Mouse (Mus musculus) embryonic fibroblast, embryonic 13.5 days (primary cell): Measurements from ENCODE around the gene Wnt4. TPM values are rescaled to one million over a fixed set of nuclear protein-coding genes. Genes with fewer than 3 reads are reported as not detected.

ENCODE experiments used
- H3K27ac ChIP-seq: 2 replicates; pipeline ENCODE4 v1.5.1; 2012; ENCODE audit warnings: low read length, control low read depth, inconsistent platforms; ENCODE audit not compliant: insufficient read depth
- H3K4me1 ChIP-seq: 2 replicates; pipeline ENCODE4 v1.6.1; 2011; ENCODE audit warnings: low read length; ENCODE audit not compliant: control insufficient read depth, insufficient read depth
- H3K4me3 ChIP-seq: 2 replicates; pipeline ENCODE4 v1.5.1; 2011; ENCODE audit warnings: mild to moderate bottlenecking, control low read depth, low read length; ENCODE audit not compliant: insufficient read depth
- CTCF ChIP-seq: IDR thresholded peaks from 2 replicates; pipeline ENCODE4 v1.5.1; 2011; ENCODE audit warnings: mild to moderate bottlenecking, control low read depth, low read length, moderate library complexity, borderline replicate concordance; ENCODE audit not compliant: insufficient read depth
- POLR2A ChIP-seq: IDR thresholded peaks from 2 replicates; pipeline ENCODE4 v1.6.1; 2011; ENCODE audit warnings: low read depth, mild to moderate bottlenecking, control low read depth, low read length, moderate library complexity
- polyA plus RNA-seq: library from polyadenylated mRNA; stranded (reverse); fragments of >200 nt; gene quantifications from 2 replicates; pipeline ENCODE4 v1.2.4, GENCODE M21; 2011; ENCODE audit warnings: low read depth; ENCODE audit not compliant: missing spikeins, insufficient read length

Wnt4 gene
- polyA plus RNA-seq, 1 experiment: 4.7 TPM

DNA sequence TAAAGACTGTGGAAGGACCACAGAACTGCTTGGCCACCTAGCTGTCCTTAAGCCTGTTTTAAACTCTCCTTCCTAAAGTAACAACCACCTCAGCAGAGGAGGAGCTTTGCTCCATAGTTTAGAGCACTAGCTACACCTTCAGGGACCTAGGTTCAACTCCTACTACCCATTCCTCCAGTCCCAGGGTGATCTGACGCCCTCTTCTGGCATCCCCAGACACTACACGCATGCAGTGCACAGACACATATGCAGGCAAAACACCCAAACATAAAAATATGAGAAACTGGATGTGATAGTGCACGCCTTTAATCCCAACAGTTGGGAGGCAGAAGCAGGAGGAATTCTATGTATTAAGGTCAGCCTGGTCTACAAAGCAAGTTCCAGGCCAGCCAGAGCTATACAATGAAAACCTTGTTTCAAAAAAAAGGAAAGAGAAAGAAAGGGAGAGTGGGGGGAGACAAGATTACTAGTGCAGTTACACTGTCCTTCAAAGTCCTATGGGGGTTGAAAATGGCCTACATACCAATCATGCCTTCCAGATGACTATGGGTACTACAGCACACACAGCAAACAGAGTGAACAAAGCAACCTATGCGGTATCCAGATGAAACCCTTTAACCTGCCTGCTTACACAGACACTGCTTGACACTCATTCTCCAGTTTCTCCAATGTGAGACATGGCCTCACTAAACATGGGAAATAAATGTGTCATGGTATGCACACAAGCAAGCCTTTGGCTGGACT lies 38.9 kb downstream of the Wnt4 start:
- Histone ChIP-seq H3K4me3 (no peak overlapping the region), H3K27ac (peak overlapping the region; percentile 14; the same call in 1 of the 2 replicates), H3K4me1 (peaks cover 17% of the 10 kb centered on the region)
- peak; percentile 7; the same call in 1 of the 2 replicates for TF ChIP-seq CTCF
- TF ChIP-seq POLR2A: no peak

- Histone ChIP-seq H3K27ac (peak overlapping the region; percentile 41), H3K4me1 (peaks cover 6% of the 10 kb centered on the region), H3K4me3 (no peak overlapping the region)
- no peak for TF ChIP-seq CTCF
- no peak for TF ChIP-seq POLR2A
These were observed 47.6 kb downstream of the Wnt4 start for GRCm38 (mm10) chr4:137324926-137325325.

DNA sequence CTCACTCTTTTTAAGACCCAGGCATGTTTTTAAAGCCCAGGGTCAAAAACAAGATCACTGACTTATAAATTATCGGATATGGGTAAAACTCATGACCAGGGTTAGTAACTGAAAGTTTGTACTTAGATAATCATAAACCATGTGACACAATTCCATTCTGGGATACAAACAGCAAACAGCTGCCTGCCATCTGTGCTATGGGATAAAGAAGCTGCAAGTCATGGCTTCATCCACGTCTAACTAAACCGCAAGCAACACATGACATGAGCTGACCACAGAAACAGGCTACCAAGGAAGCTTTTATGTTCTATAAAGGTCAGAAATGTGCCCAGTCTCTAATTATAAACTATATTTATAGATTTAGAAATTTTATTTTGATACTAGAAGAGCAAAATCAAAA lies 49.2 kb downstream of the Wnt4 start:
- Histone ChIP-seq H3K4me3 (no peak overlapping the region), H3K27ac (no peak overlapping the region)
- TF ChIP-seq POLR2A: no peak
- TF ChIP-seq CTCF: no peak

GRCm38 (mm10) chr4:137332051-137332450 lies 54.8 kb downstream of the Wnt4 start:
- TF ChIP-seq CTCF (no peak), POLR2A (no peak)
- Histone ChIP-seq H3K4me3 (no peak overlapping the region), H3K27ac (no peak overlapping the region), H3K4me1 (peaks cover 7% of the 10 kb centered on the region)

More for the DNA sequence above, 49.2 kb downstream of the Wnt4 start:
- H3K4me1 ChIP-seq: peaks cover 6% of the 10 kb centered on the region

DNA sequence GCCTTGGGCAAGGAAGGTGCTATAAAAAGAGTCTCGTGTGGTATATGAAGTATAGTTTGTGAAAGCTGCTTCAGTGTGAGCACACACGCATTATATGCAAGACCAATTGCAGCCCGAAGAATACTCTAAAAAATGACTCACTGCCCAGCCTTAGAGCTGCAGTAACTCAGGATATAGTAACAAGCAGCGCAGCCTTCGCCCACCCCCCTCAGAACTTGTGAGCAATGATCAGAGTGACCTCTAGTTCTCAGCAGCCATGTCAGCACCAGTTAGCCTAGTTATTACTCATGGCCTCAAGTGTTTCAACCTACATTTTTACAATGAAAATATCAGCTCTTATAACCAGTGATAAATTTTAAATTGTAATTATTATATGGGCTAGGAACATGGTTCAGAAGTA lies 59.2 kb downstream of the Wnt4 start:
- Histone ChIP-seq H3K4me1 (peaks cover 24% of the 10 kb centered on the region), H3K27ac (no peak overlapping the region), H3K4me3 (no peak overlapping the region)
- TF ChIP-seq CTCF (no peak), POLR2A (no peak)

- H3K4me3 ChIP-seq: no peak overlapping the region
- TF ChIP-seq CTCF: no peak
- TF ChIP-seq POLR2A: no peak
- H3K27ac ChIP-seq: no peak overlapping the region; the same call in 1 of the 2 replicates
- H3K4me1 ChIP-seq: peaks cover 30% of the 10 kb centered on the region
These were observed 62.1 kb downstream of the Wnt4 start for GRCm38 (mm10) chr4:137339415-137339814.

DNA sequence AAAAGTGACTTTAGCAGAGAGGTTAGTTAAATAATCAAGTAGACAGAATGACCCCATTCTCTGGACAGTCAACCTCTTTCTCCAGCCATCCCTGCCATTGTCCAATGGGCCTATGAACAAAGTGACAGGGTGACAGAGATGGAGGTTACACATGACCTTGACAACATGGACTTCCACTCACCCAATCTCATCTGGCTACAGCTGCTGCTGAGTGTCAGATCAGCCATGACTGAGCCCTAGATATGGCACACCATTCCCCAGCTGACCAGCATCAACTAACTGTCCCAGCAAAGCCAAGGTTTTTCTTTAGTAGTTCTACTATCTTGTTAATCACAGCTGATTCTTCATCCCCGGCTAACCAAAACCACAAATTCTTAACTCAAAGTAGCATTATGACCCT lies 65.5 kb downstream of the Wnt4 start:
- Histone ChIP-seq H3K4me1 (peaks cover 30% of the 10 kb centered on the region), H3K4me3 (no peak overlapping the region), H3K27ac (no peak overlapping the region)
- TF ChIP-seq CTCF (no peak), POLR2A (no peak)

GRCm38 (mm10) chr4:137345112-137345511 lies 67.8 kb downstream of the Wnt4 start:
- TF ChIP-seq POLR2A (no peak), CTCF (no peak)
- Histone ChIP-seq H3K4me1 (peaks cover 23% of the 10 kb centered on the region), H3K4me3 (no peak overlapping the region), H3K27ac (peak overlapping the region; percentile 93)

GRCm38 (mm10) chr4:137345790-137346189 lies 68.5 kb downstream of the Wnt4 start:
- Histone ChIP-seq H3K27ac (peak overlapping the region; percentile 78), H3K4me3 (no peak overlapping the region), H3K4me1 (peaks cover 16% of the 10 kb centered on the region)
- no peak for TF ChIP-seq POLR2A
- TF ChIP-seq CTCF: no peak

Other genes starting within 250 kb of the Wnt4 start
- 4.5 and 4.9 TPM in 2 replicates for gene Zbtb40, start 228.7 kb upstream of the Wnt4 start, polyA plus RNA-seq
- 576 and 580 TPM in 2 replicates for gene Cdc42, start 80.2 kb downstream of the Wnt4 start, polyA plus RNA-seq
- gene Cela3a, start 132.3 kb downstream of the Wnt4 start, polyA plus RNA-seq: not detected in 2 replicates
- not detected in 2 replicates for gene Cela3b, start 153.1 kb downstream of the Wnt4 start, polyA plus RNA-seq
- not detected in 2 replicates for gene 1700013G24Rik, start 175.8 kb downstream of the Wnt4 start, polyA plus RNA-seq
- gene Hspg2, start 191.3 kb downstream of the Wnt4 start, polyA plus RNA-seq: 271 and 368 TPM in 2 replicates